Mouse (Mus musculus): ENCODE results near the gene Cys1. TPM values are rescaled to one million over a fixed set of nuclear protein-coding genes. Genes with fewer than 3 reads are reported as not detected.

The Cys1 gene
- polyA plus RNA-seq, 1 experiment from 2014 or later: 0.76 TPM

DNA sequence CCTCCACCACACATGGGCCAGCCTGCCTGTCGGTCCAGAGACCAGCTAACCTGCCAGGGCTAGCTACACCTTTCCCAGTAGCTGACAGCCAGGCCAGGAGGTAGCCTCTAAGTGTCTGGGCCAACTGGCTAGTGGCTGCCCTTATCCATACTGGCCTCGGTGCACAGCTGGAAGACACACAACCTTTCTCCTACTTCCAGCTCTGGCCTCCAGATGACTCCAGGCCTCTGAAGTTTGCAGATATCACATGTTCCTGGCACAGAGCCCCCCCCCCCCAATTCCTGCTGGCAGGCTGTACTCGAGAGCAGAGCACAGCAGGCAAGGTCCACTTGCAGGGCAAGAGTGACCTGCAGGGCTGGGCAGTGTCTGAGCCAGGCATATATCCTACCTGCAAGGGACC is 54.4 kb downstream of the Cys1 start:
- Histone ChIP-seq H3K4me1 (replicated peaks; ENCODE audit: control insufficient read depth, insufficient read depth, low read length) (no peaks in the 10 kb centered on the region), H3K36me3 (ENCODE audit: control insufficient read depth, insufficient read depth, low read length) (no peaks in the 10 kb centered on the region), H3K9ac (ENCODE audit: low read length) (no peak overlapping the region), H3K9me3 (ENCODE audit: control insufficient read depth, low read length) (no peaks in the 10 kb centered on the region), H3K4me3 (ENCODE audit: low read depth, low read length) (no peak overlapping the region), H3K27me3 (ENCODE audit: control insufficient read depth, insufficient read depth, low read length) (no peaks in the 10 kb centered on the region), H3K4me2 (ENCODE audit: low read depth, low read length, severe bottlenecking) (no peak overlapping the region), H3K27ac (ENCODE audit: low read depth, low read length) (no peak overlapping the region)
- DNase-seq (ENCODE audit: low spot score) (no peak), ATAC-seq (replicated peaks; ENCODE audit: low FRiP score) (no peak)
- WGBS: 73% methylated on average over 3 of the region's 3 CpGs

GRCm38 (mm10) chr12:24626401-24626800 is 55.2 kb downstream of the Cys1 start:
- WGBS: 87% methylated on average over 5 of the region's 5 CpGs
- DNase-seq (ENCODE audit: low spot score): no peak
- Histone ChIP-seq H3K9ac (ENCODE audit: low read length) (no peak overlapping the region), H3K27ac (ENCODE audit: low read depth, low read length) (no peak overlapping the region), H3K4me3 (ENCODE audit: low read depth, low read length) (no peak overlapping the region), H3K4me1 (replicated peaks; ENCODE audit: control insufficient read depth, insufficient read depth, low read length) (no peaks in the 10 kb centered on the region), H3K27me3 (ENCODE audit: control insufficient read depth, insufficient read depth, low read length) (no peaks in the 10 kb centered on the region), H3K36me3 (ENCODE audit: control insufficient read depth, insufficient read depth, low read length) (no peaks in the 10 kb centered on the region), H3K9me3 (ENCODE audit: control insufficient read depth, low read length) (no peaks in the 10 kb centered on the region), H3K4me2 (ENCODE audit: low read depth, low read length, severe bottlenecking) (no peak overlapping the region)
- ATAC-seq (replicated peaks; ENCODE audit: low FRiP score): no peak

DNA sequence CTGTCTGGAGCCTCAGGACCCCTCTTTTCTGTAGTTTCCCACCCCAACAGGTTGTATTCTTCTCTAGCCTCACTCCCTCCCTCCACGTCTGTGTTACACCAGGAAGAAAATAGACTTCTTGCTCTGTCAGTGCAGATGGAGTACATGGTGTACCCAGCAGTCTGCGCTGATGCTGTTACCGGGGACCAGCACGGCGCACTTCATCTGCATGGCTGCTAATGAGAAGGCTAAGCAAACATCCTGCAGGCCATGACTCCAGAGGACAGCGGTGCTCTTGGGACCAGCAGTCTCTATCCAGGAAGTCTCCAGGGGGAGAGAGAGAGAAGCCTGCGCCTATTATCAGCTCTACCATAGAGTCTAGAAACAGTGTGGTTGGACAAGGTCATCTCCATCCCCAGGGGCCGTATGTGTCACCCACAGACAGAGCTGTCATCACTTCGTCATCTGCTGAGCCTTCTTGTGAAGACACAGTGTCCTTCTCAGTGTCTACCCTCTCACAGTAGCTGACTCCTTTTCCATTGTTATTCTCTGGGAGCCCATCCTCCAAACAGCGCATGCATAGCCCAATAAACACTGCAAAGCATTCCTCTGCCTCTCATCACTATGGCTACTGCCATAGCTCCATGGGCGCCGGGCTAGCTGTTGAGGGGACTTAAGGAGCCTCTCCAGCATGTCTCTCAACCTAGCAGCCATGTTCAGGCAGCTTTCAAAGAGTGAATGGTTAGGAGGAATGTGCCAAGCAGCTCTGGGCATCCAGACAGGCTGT is 57.9 kb downstream of the Cys1 start:
- ATAC-seq (replicated peaks; ENCODE audit: low FRiP score): no peak
- DNase-seq (ENCODE audit: low spot score): no peak

GRCm38 (mm10) chr12:24619436-24619835 is 62.2 kb downstream of the Cys1 start:
- ATAC-seq (replicated peaks; ENCODE audit: low FRiP score) (no peak), DNase-seq (ENCODE audit: low spot score) (no peak)
- Histone ChIP-seq H3K4me3 (ENCODE audit: low read depth, low read length) (no peak overlapping the region), H3K4me2 (ENCODE audit: low read depth, low read length, severe bottlenecking) (no peak overlapping the region), H3K27ac (ENCODE audit: low read depth, low read length) (no peak overlapping the region), H3K27me3 (ENCODE audit: control insufficient read depth, insufficient read depth, low read length) (no peaks in the 10 kb centered on the region), H3K9ac (ENCODE audit: low read length) (no peak overlapping the region), H3K36me3 (ENCODE audit: control insufficient read depth, insufficient read depth, low read length) (no peaks in the 10 kb centered on the region), H3K4me1 (replicated peaks; ENCODE audit: control insufficient read depth, insufficient read depth, low read length) (no peaks in the 10 kb centered on the region), H3K9me3 (ENCODE audit: control insufficient read depth, low read length) (no peaks in the 10 kb centered on the region)
- WGBS: 82% methylated on average over 4 of the region's 4 CpGs

More for the DNA sequence above, 57.9 kb downstream of the Cys1 start:
- 80% methylated on average over 12 of the region's 12 CpGs for WGBS
- Histone ChIP-seq H3K36me3 (ENCODE audit: control insufficient read depth, insufficient read depth, low read length) (no peaks in the 10 kb centered on the region), H3K9ac (ENCODE audit: low read length) (no peak overlapping the region), H3K4me2 (ENCODE audit: low read depth, low read length, severe bottlenecking) (no peak overlapping the region), H3K4me3 (ENCODE audit: low read depth, low read length) (no peak overlapping the region), H3K27me3 (ENCODE audit: control insufficient read depth, insufficient read depth, low read length) (no peaks in the 10 kb centered on the region), H3K27ac (ENCODE audit: low read depth, low read length) (no peak overlapping the region), H3K9me3 (ENCODE audit: control insufficient read depth, low read length) (no peaks in the 10 kb centered on the region), H3K4me1 (replicated peaks; ENCODE audit: control insufficient read depth, insufficient read depth, low read length) (no peaks in the 10 kb centered on the region)

Other genes with a start within 250 kb of the Cys1 start
- gene Taf1b, start 183.5 kb downstream of the Cys1 start, polyA plus RNA-seq (2014; fragmentation: Nextera tagmentation; extraction: Ambion mirVana): 33.1 and 33.4 TPM in 2 replicates
- 0.40 and 0.61 TPM in 2 replicates for gene Grhl1, start 109.5 kb downstream of the Cys1 start, polyA plus RNA-seq (2014; fragmentation: Nextera tagmentation; extraction: Ambion mirVana)
- gene Klf11, start 30.5 kb downstream of the Cys1 start, polyA plus RNA-seq (2014; fragmentation: Nextera tagmentation; extraction: Ambion mirVana): 13.1 and 13.5 TPM in 2 replicates
- 635 and 669 TPM in 2 replicates for gene Rrm2, start 26.4 kb upstream of the Cys1 start, polyA plus RNA-seq (2014; fragmentation: Nextera tagmentation; extraction: Ambion mirVana)
- gene Mboat2, start 149.1 kb upstream of the Cys1 start, polyA plus RNA-seq (2014; fragmentation: Nextera tagmentation; extraction: Ambion mirVana): 55.7 and 59.3 TPM in 2 replicates